Mouse (Mus musculus) heart, postnatal 36 days (tissue): ENCODE measurements around the gene Mgp. TPM values are rescaled to one million over a fixed set of nuclear protein-coding genes. Genes with fewer than 3 reads are reported as not detected.

Source experiments
- DNase-seq, 2 experiments: peaks; one replicate each; pipeline ENCODE4 v3.0.0; 2021 to 2022
- intact Hi-C: fragments of 180-260 bp; cut with DNase I; formaldehyde crosslinking; loops from one replicate; pipeline ENCODE4 v1.15.1; 2025
- total RNA-seq, 2 experiments: library from RNA; stranded (reverse); gene quantifications; 2 replicates each; pipeline ENCODE4 v1.2.3; 2021

Mgp gene
- total RNA-seq: 100 to 1,000 TPM; 344 to 476 TPM

GRCm38 (mm10) chr6:136875670-136876069 is at the start of gene Mgp:
Gene Mgp (minus strand): TSS chr6:136875823.
- peak; percentile 68 to 70 for DNase-seq
- intact Hi-C loops: no loop called here

- no peak for DNase-seq
- intact Hi-C loops: no loop called here
Measured at GRCm38 (mm10) chr6:136925049-136925448, 49.4 kb upstream of the Mgp start.

DNA sequence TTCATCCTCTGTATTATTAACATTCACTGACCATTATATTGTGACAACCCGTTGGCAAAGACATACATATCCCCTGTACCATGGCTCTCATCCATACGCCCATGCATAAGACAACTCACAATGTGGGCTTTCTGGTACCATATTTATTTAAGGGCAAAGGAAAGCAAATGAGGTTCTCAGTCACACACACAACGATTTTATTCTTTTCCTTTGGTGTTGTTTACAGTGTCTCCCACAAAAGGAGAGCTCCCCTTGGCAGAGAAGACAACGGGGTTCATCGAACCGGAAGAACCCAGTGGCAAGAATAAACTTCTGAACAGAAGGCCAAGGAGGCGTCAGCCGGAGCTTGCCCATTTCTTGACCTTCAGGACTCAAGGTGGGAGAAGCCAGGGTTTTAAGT is 47.9 kb upstream of the Mgp start, which contains the start of gene Pde6h:
TSS of gene Pde6h (plus strand) at position 301 of the 400 bp plus-strand sequence.
- intact Hi-C loops: loop anchor here (5.0 kb wide), 1 partner anchor 44 kb away; no protein-coding TSS in a partner anchor
- DNase-seq: no peak

- no peak for DNase-seq
- intact Hi-C loops: loop anchor here (5.0 kb wide), 1 partner anchor 44 kb away; no protein-coding TSS in a partner anchor
Measured at GRCm38 (mm10) chr6:136922871-136923270, 47.2 kb upstream of the Mgp start.

DNA sequence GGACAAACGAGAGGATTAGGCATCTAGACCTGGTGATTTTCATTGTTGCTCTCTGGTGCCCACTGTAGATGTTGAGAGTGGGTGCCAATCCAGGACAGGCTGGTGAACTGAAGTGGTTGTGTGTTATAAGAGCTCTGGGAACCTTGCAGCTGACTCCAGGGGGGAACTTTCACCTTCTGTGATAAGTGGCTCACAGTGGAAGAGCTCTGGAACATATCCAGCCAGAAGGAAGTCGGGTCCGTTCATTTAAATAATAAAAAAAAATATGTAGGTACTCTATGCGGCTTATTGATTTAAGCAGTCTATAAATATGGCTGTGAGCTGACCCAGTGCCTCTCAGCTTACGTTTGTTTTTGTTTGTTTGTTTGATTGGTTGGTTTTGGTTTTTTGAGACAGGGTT is 46.5 kb upstream of the Mgp start, which contains the start of gene Erp27:
TSS of gene Erp27 (minus strand) at position 101 of the 400 bp plus-strand sequence.
- DNase-seq: no peak
- intact Hi-C loops: loop anchor here (5.0 kb wide), 1 partner anchor 45 kb away; no protein-coding TSS in a partner anchor

DNA sequence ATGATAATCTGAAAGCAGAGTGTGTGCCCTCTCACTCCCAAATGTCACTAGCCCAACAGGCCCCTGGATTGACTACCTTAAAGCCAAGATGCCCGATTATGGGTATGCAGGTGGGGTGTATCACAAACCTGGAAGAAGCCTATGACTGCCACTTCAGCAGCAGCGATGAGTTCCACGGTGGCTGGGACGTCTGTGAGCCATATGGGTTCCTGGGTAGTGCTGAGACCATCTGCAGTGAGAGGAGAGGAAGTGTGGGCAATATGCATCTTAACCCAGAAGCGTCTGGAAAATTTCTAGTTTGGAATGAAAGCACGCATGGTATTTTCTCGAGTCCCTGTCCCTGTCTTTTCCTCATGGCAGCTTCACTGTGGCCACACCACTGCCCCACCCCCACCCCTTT is 46.0 kb upstream of the Mgp start:
- intact Hi-C loops: loop anchor here (5.0 kb wide), 1 partner anchor 46 kb away; no protein-coding TSS in a partner anchor
- DNase-seq: no peak

DNA sequence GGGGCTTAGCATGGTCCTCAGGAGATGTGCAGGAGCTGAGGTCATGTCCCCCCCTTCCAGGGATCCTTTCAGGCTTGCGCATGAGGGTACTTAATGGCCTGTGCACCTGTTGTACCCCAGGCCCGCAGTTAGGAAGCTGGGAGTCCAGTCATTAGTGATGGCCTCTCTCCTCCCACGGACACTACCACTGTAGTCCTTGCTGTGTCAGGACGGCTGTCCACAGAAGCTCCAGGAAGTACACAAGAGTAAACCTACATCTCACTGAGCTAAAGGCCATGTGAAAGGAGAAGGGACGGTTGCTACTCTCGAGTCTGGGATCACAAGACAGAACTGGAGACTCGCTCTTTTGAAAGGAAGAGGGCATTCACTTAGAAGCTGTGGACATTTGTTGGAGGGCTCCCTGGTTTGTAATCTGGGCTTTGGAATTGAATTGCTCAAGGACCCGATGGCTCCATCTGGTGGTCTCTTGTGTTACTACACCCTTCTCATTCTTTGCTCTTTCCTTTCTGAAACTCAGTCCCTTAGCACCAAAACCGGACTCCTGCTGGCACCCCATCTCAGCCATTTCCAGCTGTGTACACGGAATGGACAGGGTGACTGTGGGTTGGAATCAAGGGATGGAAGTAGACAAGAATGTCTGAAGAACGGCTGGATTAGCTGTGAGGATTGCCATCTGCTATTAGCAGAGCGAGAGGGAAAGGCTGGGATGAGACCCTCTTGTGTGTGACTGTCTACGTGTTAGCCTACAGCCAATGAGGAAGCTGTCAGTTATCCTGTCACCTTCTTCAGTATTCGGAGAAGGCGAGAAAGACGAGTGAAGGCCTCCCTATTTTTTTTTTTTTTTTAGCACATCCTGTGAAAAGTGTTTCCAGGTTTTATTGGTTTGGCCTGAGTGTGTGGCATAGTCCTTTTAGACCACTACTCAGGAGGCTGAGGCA is 45.0 kb upstream of the Mgp start:
- DNase-seq: peak; percentile 79 to 86
- intact Hi-C loops: loop anchor here (1.0 to 5.0 kb wide), 2 partner anchors 47 to 59 kb away; no protein-coding TSS in a partner anchor

DNA sequence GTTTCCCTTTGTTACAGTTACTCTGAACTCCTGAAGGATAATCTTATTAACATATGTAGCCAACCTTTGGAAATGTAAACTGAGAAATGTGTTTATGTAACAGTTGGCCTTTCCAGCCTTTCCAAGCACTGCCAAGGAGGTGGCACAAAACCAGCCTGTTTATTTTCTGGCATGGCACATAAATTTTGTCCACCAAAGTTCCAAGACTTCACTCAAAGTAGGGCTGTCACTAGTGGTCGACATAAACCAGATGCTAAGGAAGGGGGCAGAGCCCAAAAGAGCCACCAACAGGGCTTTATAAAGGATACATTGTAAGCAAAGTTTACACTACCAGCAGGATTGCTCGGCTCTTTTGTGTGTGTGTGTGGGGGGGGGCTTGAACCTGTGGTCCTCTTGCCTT is 42.3 kb upstream of the Mgp start:
- DNase-seq: no peak
- intact Hi-C loops: no loop called here

DNA sequence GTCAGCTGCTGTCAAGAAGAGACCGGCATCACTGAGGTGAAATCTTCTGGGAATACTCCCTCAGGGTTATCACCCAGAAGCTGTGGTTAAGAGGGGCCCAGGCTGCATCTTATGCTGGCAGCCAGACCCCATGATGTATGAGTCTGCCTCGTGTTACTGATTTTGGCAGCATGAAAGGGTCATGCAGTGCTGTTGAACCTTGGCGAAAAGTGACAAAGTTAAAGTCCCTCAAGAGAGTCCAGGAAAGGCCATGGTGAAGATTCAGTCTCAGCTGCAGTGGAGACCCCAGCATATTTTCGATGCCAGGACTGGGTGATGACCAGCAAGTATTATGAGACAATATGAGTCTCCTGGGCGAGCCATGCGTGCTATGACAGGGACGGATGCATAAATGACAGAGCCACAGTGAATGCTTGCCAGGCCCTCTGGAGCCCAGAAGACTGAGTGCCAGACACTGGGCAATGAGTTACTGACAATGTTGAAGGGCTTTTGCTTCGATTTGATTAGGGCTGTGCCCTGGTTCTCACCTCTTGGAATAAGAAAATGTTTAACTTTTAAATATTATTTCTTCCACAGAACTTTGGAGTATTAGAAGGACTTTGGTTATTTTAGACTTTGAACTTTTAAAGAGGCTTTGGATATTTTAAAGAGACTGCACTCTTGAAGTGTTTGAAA is 40.2 kb upstream of the Mgp start:
- no peak for DNase-seq
- intact Hi-C loops: no loop called here

GRCm38 (mm10) chr6:136914234-136914633 is 38.6 kb upstream of the Mgp start:
- intact Hi-C loops: no loop called here

DNA sequence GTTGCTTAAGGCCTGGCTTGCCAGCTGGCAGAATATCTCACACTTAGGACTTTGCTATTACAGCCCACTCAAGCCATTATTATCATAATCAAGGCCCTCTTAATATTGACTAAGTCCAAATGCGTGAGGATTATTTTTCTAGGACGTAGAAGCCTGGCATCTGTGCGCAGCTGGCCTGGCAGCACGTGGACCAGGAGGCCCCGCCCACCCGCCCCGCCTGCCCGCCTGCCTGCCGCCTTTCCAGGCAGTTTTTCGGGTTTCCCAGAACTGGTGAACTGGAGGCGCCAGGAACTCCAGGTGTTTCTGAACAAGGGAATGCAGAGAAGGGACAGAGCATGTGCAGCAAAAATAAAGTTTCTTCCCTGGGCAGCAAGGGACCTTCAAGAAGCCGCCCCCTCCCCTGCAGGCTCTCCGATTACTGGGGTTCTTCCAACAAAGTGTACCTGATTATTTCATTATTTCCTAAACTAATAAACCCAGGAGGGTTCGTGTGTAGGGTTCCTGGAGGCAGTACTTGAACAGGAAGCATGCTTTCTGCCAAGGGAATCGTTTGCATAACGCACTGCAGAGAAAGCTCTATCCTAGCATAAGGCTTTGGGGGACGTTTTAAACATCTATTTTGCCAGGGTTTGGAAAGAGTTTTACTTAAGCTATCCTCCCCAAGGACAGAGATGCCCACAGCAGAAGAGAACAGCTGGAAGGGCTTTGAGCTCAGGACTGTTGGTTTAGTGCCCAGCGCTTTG is 37.9 kb upstream of the Mgp start:
- intact Hi-C loops: no loop called here
- peak; percentile 41 to 60 for DNase-seq

More at GRCm38 (mm10) chr6:136914234-136914633, 38.6 kb upstream of the Mgp start:
- no peak for DNase-seq

GRCm38 (mm10) chr6:136912751-136913265 is 37.2 kb upstream of the Mgp start:
- intact Hi-C loops: no loop called here
- no peak for DNase-seq

DNA sequence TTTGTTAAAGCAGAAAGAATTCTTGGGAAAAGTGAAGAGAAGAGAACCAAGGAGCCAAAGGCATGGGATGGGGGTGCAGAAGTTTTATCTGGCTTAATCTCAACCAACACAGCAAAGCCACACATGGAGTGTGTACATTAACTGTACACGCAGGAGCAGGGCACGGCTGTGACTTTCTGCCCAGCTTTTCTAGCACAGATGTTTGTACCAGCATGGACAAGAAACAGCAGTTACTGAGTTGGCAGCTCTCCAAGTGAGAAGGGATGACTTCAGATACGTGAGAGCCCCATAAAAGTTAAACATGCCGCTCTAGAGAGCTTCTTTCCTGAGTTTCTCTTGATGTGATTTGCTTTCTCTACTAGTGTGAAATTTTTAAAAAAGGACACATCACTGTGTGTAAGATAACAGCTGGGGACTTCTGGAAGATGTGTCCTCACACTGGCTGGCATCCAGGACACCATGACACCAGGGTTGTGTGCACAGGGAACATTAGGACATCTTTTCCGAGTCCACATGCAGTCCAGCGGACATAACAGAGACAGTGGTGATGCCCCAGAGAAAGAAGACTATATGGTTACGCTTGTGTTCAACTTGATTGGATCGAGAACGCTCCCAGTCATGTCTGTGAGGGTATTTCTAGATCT is 34.7 kb upstream of the Mgp start:
- peak in 1 of 2 experiments; percentile 35 for DNase-seq

DNA sequence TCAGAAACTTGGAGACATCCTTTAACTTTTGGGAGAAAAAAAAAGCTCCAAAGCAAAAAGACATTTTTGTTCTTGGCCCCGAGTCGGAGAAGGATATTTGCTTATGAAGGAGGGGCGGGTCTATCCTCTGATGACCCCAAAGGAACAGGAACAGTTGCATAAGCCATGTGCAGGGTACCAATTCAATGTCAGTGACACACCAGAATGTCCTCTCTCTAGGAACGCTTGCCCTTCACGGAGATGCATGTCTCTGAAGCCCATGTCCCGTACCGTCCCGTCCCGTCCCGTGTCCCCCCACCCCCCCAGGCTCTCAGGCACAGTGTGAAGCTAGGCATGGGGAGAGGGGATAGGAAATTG is 31.3 kb upstream of the Mgp start:
- intact Hi-C loops: no loop called here
- DNase-seq: no peak

More for the DNA sequence above, 34.7 kb upstream of the Mgp start:
- intact Hi-C loops: no loop called here

GRCm38 (mm10) chr6:136906283-136906936 is 30.8 kb upstream of the Mgp start:
- intact Hi-C loops: no loop called here
- DNase-seq: peak in 1 of 2 experiments; percentile 53

DNA sequence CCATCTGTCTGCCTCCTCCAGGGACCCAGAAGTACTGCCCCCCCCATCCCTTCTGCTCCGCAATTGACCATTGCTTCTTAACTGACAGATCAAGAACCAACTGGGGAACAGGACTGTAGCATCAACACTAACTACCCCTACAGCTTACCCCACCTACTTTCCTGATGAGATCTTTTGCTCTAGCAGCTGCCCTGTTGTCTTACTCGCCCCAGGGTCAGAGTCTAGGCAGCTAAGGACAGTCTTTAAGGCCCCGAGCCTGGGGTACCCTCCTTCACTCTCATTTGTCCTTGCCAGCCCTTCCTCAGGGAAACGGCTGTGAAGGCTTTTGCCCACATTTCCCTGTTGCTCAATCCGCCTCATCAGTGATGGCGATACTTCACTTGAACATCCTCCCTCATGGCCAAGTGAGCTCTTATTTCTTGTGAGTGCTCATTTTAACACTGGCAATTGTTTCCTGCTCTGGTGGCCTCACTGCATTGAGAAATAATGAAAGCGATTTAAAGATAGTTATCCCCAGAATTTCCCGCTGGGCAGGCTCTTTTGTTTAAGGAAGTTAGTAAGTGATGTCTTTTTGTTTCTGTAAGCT is 28.4 kb upstream of the Mgp start:
- intact Hi-C loops: no loop called here
- no peak for DNase-seq

DNA sequence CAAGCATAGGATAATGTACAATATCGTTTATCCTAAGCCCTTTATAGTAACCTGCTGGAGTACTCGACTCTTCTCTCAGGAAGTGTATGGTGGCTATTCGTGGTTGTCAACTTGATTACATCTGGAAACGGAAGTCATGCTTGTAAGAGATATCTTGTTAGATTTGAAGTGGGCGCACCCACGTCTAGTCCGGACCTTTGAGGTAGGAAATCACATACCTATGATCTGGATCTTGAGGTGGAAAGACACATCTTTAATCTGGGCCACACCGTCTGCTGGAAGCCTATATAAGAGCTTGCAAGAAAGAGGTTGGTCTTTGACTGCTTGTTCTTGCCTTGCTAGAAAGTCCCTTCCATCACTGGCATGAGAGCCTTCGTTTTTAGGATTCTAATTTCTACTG is 26.9 kb upstream of the Mgp start:
- intact Hi-C loops: no loop called here
- DNase-seq: no peak

DNA sequence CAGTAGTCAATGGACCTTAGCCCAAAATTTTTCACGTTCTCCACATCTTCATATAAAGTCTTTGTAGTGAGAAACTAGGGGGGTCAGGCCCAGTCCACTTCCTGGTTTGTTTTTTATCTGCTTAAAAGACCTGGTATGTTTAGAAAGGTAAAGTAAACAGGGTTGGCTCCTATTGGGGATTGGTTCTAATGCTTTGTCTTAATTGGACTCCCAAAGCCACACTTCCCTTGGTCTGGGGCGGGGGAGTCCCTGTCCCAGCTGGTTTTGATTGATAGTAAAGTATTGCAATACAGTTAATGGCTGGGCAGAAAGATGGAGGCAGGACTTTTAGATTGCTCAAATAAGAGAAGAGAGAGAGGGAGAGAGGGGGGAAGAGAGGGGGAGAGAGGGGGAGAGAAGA is 25.4 kb upstream of the Mgp start:
- no peak for DNase-seq
- intact Hi-C loops: no loop called here
